Mouse (Mus musculus) hindbrain, embryonic 15.5 days (tissue): ENCODE measurements around the gene Adamts20. TPM values are rescaled to one million over a fixed set of nuclear protein-coding genes. Genes with fewer than 3 reads are reported as not detected.

Source experiments
- ATAC-seq: fragments of 200-750 bp; cut with Nextera tagmentation; 2 replicates; pipeline ENCODE4 v1.8.0; 2017; ENCODE audit warnings: low read depth, moderate number of reproducible peaks, moderate TSS enrichment; ENCODE audit not compliant: low FRiP score
- H3K27ac ChIP-seq: fragments of 300-500 bp; sonication (generic); replicated peaks from 2 replicates; pipeline ENCODE4 v1.5.1; 2015; ENCODE audit warnings: mild to moderate bottlenecking, inconsistent platforms
- H3K27me3 ChIP-seq: fragments of 300-500 bp; sonication (generic); 2 replicates; pipeline ENCODE4 v1.6.1; 2015; ENCODE audit warnings: control low read depth, inconsistent platforms
- H3K36me3 ChIP-seq: fragments of 300-500 bp; sonication (generic); 2 replicates; pipeline ENCODE4 v1.6.1; 2015; ENCODE audit warnings: control low read depth, inconsistent platforms
- H3K4me1 ChIP-seq: fragments of 300-500 bp; sonication (generic); replicated peaks from 2 replicates; pipeline ENCODE4 v1.6.1; 2015; ENCODE audit warnings: control low read depth, inconsistent platforms
- H3K4me2 ChIP-seq: fragments of 300-500 bp; sonication (generic); 2 replicates; pipeline ENCODE4 v1.6.1; 2015; ENCODE audit warnings: moderate library complexity, mild to moderate bottlenecking, inconsistent platforms
- H3K4me3 ChIP-seq: fragments of 300-500 bp; sonication (generic); 2 replicates; pipeline ENCODE4 v1.5.1; 2015; ENCODE audit warnings: mild to moderate bottlenecking, inconsistent platforms
- H3K9ac ChIP-seq: fragments of 300-500 bp; sonication (generic); 2 replicates; pipeline ENCODE4 v1.6.1; 2015; ENCODE audit warnings: inconsistent platforms
- H3K9me3 ChIP-seq: fragments of 300-500 bp; sonication (generic); 2 replicates; pipeline ENCODE4 v1.6.1; 2016; ENCODE audit warnings: control low read depth, inconsistent platforms
- WGBS: fragments of 180-500 bp; shearing (Covaris S2); methylation state at CpG from one replicate; pipeline ENCODE4 v1.1.7; 2015; 5-methylcytosine and 5-hydroxymethylcytosine counted together
- polyA plus RNA-seq: library from polyadenylated mRNA; unstranded; fragments of >200 nt; fragmentation: Nextera tagmentation; extraction: Ambion mirVana; gene quantifications from 2 replicates; pipeline ENCODE4 v1.2.1, GENCODE M21; 2015

Gene Adamts20
- polyA plus RNA-seq, 1 experiment from 2014 or later: 4.4 TPM

DNA sequence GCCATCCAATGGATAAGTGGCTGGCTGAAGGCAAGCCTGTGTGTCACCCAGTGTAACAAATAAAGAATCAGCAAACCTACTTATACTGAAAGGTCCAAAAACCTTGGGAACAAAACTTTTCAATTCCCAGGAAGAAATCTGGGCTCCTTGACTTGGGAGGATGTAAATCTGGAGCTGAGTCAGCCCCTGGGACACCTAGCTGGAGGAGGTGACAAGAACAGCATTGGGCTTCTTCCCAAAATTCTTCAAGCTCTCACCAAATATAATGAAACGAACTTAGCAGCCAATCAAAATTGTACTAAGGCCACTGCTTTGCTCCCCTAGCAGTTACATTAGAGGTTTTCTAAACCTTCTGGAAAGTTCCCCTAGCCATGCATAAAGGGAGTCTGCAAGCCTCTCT is 223.1 kb downstream of the Adamts20 start:
- WGBS: 97% methylated on average over 1 of the region's 1 CpGs
- Histone ChIP-seq H3K4me3 (no peak overlapping the region), H3K9me3 (no peaks in the 10 kb centered on the region), H3K4me2 (no peak overlapping the region), H3K9ac (no peak overlapping the region), H3K36me3 (no peaks in the 10 kb centered on the region), H3K4me1 (no peaks in the 10 kb centered on the region), H3K27ac (no peak overlapping the region), H3K27me3 (no peaks in the 10 kb centered on the region)
- ATAC-seq: no peak

GRCm38 (mm10) chr15:94239637-94240036 is 225.6 kb downstream of the Adamts20 start:
- Histone ChIP-seq H3K27ac (no peak overlapping the region), H3K4me1 (no peaks in the 10 kb centered on the region), H3K36me3 (no peaks in the 10 kb centered on the region), H3K9me3 (no peaks in the 10 kb centered on the region), H3K4me2 (no peak overlapping the region), H3K9ac (no peak overlapping the region), H3K27me3 (no peaks in the 10 kb centered on the region), H3K4me3 (no peak overlapping the region)
- 83% methylated on average over 4 of the region's 4 CpGs for WGBS
- no peak for ATAC-seq

DNA sequence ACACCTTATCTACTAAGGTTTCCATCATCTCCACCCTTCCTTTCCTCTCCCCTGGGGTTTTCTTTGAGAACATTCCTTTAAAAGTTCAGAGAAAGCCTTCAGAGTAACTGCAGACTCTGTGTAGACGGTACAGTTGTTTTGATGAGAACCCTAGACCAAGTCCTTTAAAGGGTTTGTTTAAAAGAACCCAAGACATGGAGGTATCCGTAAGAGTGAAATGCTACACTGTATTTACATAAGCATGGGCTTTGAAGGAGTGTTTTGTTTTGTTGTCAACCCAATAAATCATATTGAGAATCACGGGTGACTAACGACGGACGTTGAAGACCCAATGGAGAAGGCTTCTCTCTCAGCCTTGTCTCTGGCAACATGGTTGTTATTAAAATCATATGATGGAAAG is 226.1 kb downstream of the Adamts20 start:
- Histone ChIP-seq H3K9me3 (no peaks in the 10 kb centered on the region), H3K4me3 (no peak overlapping the region), H3K27ac (no peak overlapping the region), H3K9ac (no peak overlapping the region), H3K4me2 (no peak overlapping the region), H3K36me3 (no peaks in the 10 kb centered on the region), H3K4me1 (no peaks in the 10 kb centered on the region), H3K27me3 (no peaks in the 10 kb centered on the region)
- no peak for ATAC-seq
- WGBS: 81% methylated on average over 6 of the region's 6 CpGs

DNA sequence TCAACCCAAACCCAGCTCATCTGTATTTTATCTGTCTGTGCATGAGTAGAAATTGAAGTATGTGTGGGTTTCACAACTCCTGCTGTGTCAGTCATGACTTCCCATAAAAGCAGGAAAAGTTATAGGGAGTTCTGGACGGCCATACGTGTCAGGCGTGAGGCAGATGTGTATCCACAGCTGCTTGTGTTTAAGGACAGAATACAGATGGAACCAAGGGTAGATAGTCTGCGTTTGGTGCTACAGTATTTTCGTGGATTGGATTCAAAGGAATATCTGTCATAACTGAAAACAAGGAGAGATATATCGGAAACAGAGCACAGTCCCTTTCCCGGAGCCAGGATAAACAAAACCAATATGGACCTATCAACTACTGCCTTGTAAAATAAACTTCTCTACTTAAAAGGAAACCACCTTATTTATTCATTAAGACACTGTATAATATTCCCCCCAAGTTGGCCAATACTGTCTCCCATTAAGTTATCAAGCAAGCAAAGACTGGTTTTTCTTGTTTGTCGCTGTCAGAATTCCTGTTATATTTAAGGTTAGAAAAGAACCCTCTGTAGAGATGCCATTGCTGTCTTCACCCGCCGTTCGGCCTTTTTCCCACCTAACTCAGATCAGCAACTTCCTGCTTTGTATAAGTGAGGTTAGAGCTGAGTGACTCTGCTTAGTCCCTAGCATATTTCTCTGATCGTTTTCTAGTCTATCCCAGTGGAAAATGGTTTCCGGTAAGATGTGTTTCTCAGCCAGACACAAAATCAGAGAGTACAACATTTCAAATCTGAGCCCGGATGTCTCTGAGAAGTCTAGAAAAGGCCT is 227.0 kb downstream of the Adamts20 start:
- ATAC-seq: no peak
- WGBS: 86% methylated on average over 14 of the region's 14 CpGs
- no peak overlapping the region for H3K4me3 ChIP-seq
- H3K9ac ChIP-seq: no peak overlapping the region
- H3K36me3 ChIP-seq: no peaks in the 10 kb centered on the region
- H3K27me3 ChIP-seq: no peaks in the 10 kb centered on the region
- H3K4me1 ChIP-seq: no peaks in the 10 kb centered on the region
- H3K27ac ChIP-seq: no peak overlapping the region
- no peak overlapping the region for H3K4me2 ChIP-seq
- H3K9me3 ChIP-seq: no peaks in the 10 kb centered on the region

- Histone ChIP-seq H3K4me3 (no peak overlapping the region), H3K36me3 (no peaks in the 10 kb centered on the region)
- whole genome bisulfite sequencing: 85% methylated on average over 2 of the region's 2 CpGs
These were observed 228.5 kb downstream of the Adamts20 start for GRCm38 (mm10) chr15:94236726-94237125.

GRCm38 (mm10) chr15:94236121-94236520 is 229.1 kb downstream of the Adamts20 start:
- no peaks in the 10 kb centered on the region for H3K36me3 ChIP-seq
- H3K27me3 ChIP-seq: no peaks in the 10 kb centered on the region
- H3K4me1 ChIP-seq: no peaks in the 10 kb centered on the region
- H3K9me3 ChIP-seq: no peaks in the 10 kb centered on the region
- H3K27ac ChIP-seq: no peak overlapping the region
- H3K9ac ChIP-seq: no peak overlapping the region
- no peak overlapping the region for H3K4me3 ChIP-seq
- H3K4me2 ChIP-seq: no peak overlapping the region
- ATAC-seq: no peak
- 86% methylated on average over 3 of the region's 3 CpGs for WGBS

More at GRCm38 (mm10) chr15:94236726-94237125, 228.5 kb downstream of the Adamts20 start:
- Histone ChIP-seq H3K4me1 (no peaks in the 10 kb centered on the region), H3K27me3 (no peaks in the 10 kb centered on the region), H3K4me2 (no peak overlapping the region), H3K9ac (no peak overlapping the region), H3K9me3 (no peaks in the 10 kb centered on the region), H3K27ac (no peak overlapping the region)
- no peak for ATAC-seq

- Histone ChIP-seq H3K27ac (no peak overlapping the region), H3K4me3 (no peak overlapping the region), H3K9me3 (no peaks in the 10 kb centered on the region), H3K4me2 (no peak overlapping the region), H3K36me3 (no peaks in the 10 kb centered on the region), H3K4me1 (no peaks in the 10 kb centered on the region), H3K9ac (no peak overlapping the region), H3K27me3 (no peaks in the 10 kb centered on the region)
- no peak for ATAC-seq
- WGBS: 91% methylated on average over 2 of the region's 2 CpGs
These were observed 230.0 kb downstream of the Adamts20 start for GRCm38 (mm10) chr15:94235190-94235589.

DNA sequence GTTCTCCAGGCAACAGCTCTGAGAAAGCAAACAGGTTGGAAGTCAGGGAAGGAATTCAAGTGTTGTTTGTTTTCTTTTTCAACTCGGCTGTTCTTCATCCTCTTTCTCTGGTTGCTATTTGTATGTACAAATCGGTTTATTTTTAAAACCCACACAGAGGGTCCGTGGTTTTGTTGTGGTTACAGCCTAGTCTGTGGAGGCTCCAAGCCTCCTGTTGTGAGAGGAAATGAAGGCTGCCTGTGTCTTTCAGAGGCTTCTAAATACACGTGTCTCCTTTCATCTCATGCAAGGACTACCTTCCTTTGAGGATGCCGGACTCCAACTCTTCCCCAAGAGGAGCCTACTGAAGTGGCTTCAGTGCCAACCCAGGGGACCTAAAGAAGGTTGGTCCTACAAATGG is 234.0 kb downstream of the Adamts20 start:
- no peaks in the 10 kb centered on the region for H3K9me3 ChIP-seq
- no peaks in the 10 kb centered on the region for H3K36me3 ChIP-seq
- WGBS: 52% methylated on average over 5 of the region's 5 CpGs
- H3K4me2 ChIP-seq: no peak overlapping the region
- H3K4me3 ChIP-seq: no peak overlapping the region
- H3K27me3 ChIP-seq: no peaks in the 10 kb centered on the region
- no peaks in the 10 kb centered on the region for H3K4me1 ChIP-seq
- no peak overlapping the region for H3K27ac ChIP-seq
- ATAC-seq: no peak
- no peak overlapping the region for H3K9ac ChIP-seq

- Histone ChIP-seq H3K36me3 (no peaks in the 10 kb centered on the region), H3K4me1 (peaks cover 9% of the 10 kb centered on the region; the same call in 1 of the 2 replicates), H3K4me3 (no peak overlapping the region), H3K27ac (no peak overlapping the region), H3K27me3 (no peaks in the 10 kb centered on the region), H3K9me3 (no peaks in the 10 kb centered on the region), H3K4me2 (no peak overlapping the region), H3K9ac (no peak overlapping the region)
- no peak for ATAC-seq
- WGBS: 95% methylated on average over 1 of the region's 1 CpGs
These were observed 237.8 kb downstream of the Adamts20 start for GRCm38 (mm10) chr15:94227388-94227787.

- no peak for ATAC-seq
- H3K27ac ChIP-seq: no peak overlapping the region
- 43% methylated on average over 8 of the region's 8 CpGs for WGBS
These were observed 242.1 kb downstream of the Adamts20 start for GRCm38 (mm10) chr15:94223101-94223500.

GRCm38 (mm10) chr15:94220686-94221085 is 244.5 kb downstream of the Adamts20 start:
- Histone ChIP-seq H3K36me3 (no peaks in the 10 kb centered on the region), H3K27ac (no peak overlapping the region), H3K4me1 (peaks cover 19% of the 10 kb centered on the region), H3K9me3 (no peaks in the 10 kb centered on the region), H3K9ac (no peak overlapping the region), H3K4me2 (no peak overlapping the region), H3K27me3 (no peaks in the 10 kb centered on the region), H3K4me3 (no peak overlapping the region)
- no peak for ATAC-seq
- 55% methylated on average over 8 of the region's 8 CpGs for WGBS

More at GRCm38 (mm10) chr15:94223101-94223500, 242.1 kb downstream of the Adamts20 start:
- Histone ChIP-seq H3K4me2 (no peak overlapping the region), H3K9me3 (no peaks in the 10 kb centered on the region), H3K27me3 (no peaks in the 10 kb centered on the region), H3K4me1 (peaks cover 19% of the 10 kb centered on the region), H3K4me3 (no peak overlapping the region), H3K9ac (no peak overlapping the region), H3K36me3 (no peaks in the 10 kb centered on the region)
